Mouse (Mus musculus) fibroblast of lung, adult 2 months (primary cell): ENCODE measurements around the gene Prdx1.
"Not testable (repeated sequence)": the region's sequence is repeated elsewhere in the genome, so short reads cannot be mapped to it uniquely, and the experiment has no call there.

ENCODE experiments used
- DNase-seq: peaks from one replicate; pipeline ENCODE4 v3.0.0-alpha.2; 2011; ENCODE audit warnings: low read depth

Gene Prdx1

DNA sequence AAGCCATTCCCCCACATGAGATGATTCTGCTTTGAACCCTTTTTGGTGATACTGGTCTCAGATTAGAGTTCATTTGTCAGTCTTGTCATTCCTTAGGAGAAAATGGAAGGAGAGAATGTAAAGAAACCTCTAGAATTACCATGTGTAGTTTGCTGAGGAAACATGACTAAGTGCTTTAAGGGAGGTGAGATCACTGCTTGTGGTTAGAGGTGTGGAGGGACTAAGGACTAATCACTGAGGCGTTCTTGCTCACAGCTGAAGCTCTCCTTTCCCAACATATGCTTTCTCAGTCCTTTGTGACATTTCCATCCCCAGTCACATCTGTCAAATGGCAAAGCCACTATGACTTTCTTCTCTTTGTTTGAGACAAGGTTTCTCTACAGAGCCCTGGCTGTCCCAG lies 7.5 kb upstream of the Prdx1 start:
- no peak for DNase-seq

DNA sequence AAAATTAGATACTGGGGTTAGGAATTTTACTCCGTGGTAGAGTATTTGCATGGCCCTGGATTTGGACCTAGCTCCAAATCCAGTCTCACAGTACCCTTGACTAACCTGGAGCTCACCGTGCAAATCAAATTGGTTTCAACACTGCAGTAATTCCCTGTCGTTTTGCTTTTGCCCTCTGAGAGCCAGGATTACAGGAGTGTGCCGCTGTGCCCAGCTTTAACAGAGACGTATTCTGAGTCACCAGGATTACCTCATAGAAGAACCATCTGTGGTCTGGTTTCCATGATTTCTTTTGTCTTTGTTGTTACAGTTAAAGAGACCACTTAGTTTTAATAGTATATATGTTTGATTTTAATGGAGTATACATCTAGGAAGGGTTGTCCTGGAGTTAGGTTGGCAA lies 6.2 kb upstream of the Prdx1 start:
- no peak for DNase-seq

DNA sequence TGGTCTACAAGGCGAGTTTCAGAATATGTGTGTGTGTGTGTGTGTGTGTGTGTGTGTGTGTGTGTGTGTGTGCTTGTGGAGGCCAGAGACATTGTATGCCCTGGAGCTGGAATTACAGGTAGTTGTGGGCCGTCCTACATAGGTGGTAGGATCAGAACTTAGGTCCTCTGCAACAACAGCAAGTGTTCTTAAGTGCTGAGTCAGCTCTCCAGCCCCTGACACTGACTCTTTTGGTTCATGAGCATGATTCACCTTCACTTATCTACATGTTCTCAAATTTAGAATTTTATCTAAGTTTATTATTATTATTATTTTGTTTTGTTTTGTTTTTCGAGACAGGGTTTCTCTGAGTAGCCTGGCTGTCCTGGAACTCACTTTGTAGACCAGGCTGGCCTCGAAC lies 4.8 kb upstream of the Prdx1 start:
- not testable (repeated sequence) for DNase-seq

DNA sequence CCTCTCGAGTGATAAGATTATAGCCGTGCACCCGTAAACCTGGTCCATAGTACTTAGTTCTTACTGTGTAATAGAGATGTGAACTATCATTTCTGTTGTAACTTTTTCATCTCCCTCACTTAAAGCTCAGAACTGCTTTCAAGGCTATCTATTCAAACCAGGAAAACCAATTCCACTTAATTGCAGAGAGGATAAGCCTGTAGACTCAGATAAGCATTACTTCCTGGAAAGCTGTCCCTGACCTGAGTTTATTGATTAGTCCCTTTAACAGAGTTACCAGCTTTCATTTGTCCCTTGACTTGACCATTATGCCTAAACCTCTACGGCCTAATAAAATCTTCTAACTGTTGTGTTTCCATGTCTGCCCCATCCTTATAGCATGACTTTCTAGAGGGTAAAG lies 1.4 kb upstream of the Prdx1 start:
- no peak for DNase-seq

DNA sequence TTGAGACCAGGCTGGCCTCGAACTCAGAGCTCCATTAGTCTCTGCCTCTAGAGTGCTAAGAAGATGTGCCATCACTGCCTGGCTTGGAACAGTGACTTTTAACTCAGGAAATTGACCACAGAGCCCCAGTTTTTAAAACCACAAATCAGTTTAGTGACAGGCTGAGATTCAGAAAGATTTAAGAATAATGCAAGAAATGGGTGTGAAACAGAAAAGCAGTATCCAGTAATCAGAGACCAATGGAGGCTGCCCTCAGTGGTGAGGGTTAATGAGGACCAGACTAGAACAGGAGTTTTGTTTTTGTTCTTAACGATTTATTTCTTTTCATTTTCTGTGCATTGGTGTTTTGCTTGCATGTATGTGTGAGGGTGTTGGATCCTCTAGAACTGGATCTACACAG lies 679 bp upstream of the Prdx1 start:
- DNase-seq, result no peak

DNA sequence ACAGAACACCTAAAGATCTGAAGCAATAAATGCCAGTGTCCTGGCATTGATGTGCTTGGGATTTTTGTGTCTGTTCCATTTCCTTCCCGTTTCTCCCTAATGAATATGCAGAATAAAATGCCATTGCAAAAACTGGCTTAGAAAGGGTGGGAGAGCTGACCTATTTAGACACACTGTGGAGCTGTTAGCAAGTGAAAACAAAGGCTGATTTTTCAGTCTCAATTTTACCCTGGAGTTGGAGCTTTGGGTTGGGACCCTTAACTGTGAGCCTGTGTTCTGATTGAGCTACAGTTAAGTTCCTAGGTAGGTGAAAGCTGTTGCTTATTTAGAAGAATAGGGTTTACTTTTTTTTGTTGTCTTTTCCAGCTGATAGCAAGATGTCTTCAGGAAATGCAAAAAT lies 1.7 kb downstream of the Prdx1 start:
- no peak for DNase-seq

DNA sequence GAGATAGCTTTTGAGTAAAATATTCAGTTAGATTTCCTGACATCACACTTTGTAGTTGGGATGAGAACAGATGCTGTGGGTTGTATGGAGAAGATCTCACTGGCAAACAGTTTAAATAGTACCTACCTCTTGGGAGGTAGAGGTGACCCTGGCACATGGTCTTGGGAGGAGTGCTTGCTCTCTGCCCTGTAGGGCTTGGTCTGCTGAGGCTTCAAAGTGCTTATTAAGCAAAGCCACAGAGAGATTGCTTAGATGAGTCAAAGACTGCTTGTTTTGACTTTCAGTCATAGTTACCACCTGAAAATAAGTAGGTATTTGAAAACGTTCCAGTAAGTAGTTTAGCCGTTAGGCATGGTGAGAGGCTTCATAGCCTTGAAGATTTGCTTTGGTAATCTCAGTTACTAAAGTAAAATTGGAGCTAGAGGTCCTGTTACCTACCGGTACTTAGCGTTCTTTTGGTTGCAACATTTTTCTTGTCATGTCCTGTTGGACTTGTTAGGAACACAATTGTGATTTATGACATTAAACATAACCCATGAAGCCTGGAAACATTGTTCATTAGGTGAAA lies 4.0 kb downstream of the Prdx1 start:
- no peak for DNase-seq

DNA sequence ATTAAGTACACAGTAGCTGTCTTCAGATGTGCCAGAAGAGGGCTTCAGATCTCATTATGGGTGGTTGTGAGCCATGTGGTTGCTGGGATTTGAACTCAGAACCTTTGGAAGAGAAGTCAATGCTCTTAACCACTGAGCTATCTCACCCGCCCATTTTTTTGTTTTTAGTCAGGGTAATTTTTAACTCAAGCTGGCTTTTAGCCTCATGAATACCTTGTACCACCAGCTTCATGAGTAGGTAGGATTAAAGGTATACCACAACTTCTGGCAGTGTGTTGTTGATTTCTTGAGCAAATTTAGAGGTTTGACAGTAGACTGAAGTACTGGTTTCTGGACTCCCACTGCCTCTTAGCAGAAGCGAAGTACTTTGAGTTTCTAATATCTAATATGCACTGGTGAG lies 6.8 kb downstream of the Prdx1 start:
- DNase-seq, result no peak

DNA sequence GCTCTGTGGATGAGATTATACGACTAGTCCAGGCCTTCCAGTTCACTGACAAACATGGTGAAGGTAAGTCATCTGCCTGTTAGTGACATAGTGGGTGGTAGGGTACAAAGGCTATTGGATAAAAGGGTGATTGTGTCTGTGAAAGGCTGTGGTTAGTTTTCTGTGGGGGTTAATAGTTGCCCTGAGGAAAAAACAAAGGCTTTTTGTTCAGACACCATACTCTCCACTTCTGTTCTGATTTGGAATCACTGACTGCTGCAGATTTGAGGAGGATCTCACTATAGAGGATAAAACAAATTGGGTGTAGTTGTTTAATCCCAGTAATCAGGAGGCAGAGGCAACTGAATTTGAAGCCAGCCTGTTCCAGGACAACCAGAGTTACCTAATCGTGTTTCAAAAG lies 8.4 kb downstream of the Prdx1 start:
- DNase-seq, result no peak

DNA sequence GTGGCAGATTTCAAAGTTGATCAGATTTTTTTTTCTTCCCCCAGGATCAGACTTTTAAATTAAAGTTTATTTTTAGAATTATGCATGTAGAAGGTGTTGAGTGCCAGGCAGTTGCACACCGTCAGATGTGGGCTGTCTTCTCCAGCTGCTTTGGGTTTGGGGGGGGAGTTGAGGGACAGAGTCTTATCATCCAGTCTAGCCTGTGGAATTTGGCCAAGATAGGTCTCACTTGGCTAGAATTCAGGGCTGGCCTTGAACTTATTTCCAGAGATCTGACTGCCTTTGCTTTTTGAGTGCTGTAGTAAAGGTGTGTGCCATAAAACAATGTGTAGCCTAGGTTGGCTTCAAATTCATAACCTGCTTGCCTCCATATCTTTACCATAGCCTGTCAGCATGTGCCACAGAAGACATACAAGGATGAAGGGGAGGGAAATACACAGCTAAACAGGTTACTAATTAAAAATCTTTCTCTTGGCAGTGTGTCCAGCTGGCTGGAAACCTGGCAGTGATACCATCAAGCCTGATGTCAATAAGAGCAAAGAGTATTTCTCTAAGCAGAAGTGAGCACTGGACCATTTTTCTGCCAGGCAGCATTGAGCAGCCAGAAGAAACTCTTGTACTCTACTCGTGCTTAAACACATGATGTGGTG lies 13.5 kb downstream of the Prdx1 start:
- no peak for DNase-seq

DNA sequence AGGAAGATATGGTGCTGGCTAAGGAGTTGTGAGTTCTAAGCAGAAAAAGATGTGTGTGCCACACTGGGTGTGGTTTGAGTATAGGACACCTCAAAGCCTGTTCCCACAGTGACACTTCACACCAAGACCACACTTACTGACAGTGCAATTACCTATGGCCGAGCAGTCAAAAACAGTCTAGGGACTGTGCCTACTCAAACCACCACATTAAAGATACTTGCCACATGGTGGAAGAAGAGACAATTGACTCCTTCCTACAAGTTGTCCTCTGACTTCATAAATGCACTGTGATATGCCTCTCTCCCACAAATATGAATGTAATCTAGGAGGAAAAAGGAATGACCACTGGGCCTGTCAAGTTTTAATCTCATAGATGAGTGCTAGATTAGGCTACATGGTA lies 15.6 kb downstream of the Prdx1 start:
- no peak for DNase-seq

DNA sequence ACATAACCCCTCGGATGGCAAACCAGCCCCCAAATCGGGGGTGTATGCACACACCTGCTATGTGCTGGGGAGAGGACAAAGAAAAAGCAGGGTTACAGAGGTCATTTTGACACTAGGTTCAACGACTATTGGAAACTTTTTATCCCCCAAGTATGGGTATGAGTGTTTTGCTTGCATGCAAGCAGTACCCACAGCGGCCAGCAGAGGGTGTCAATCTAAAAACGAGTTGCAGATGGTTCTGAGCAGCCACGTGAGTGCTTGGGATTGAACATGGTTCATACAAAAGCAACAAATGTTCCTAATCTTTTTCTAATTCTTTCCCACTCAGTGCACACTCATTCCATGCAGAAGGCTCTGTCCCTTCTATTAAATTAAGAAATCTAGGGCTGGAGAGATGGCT lies 18.5 kb downstream of the Prdx1 start:
- peak; percentile 49 for DNase-seq

DNA sequence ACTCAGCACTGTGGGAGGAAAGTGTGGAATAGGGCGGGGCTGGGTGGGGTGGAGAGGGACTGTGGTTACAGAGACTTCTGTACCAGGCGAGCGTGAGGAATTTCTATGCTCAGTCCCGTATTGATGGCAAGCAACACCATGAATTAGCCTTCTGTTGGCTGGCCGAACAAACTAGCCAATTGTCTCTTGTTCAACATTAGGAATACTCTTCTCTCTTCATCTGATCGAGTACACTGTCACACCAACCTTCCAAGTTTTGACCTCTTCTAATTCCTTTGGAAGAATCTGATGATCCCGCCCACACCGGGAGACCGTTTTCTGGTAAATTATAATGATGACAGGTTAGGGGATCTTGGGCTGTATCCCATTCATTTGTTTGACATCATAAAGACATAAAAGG lies 22.3 kb downstream of the Prdx1 start:
- DNase-seq, result no peak

DNA sequence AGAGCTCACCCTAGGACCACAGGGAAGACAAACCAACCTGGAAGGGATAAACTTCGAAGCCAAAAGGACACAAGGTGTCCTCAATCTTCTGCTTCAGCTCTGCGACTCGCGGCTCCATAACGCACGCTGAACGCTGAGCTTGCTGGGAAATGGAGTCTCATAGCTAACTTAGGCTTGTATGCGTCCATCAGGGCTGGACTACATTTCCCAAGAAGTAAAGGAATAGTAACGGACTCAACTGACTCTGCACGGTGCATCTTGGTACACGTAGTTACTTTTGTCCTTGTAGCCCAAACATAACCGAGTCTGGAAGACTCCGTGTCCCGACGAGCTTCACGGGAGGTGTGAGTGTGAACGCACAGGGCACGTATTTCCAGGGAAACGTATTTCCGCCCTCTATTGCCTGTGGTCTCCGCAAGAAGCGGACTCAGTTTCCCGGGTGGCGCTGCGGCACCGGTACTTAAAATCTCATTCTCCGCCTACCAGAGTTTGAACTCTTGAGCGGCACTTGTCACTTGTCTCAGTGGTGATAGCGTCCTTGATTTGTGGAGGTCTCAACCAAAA lies 22.9 kb downstream of the Prdx1 start, which contains the start of the genes Mmachc and Ccdc163:
Mmachc (minus strand) TSS at position 206 of the 564 bp plus-strand sequence.
Ccdc163 (plus strand) TSS at position 309 of the 564 bp plus-strand sequence.
- DNase-seq, result peak; percentile 98

DNA sequence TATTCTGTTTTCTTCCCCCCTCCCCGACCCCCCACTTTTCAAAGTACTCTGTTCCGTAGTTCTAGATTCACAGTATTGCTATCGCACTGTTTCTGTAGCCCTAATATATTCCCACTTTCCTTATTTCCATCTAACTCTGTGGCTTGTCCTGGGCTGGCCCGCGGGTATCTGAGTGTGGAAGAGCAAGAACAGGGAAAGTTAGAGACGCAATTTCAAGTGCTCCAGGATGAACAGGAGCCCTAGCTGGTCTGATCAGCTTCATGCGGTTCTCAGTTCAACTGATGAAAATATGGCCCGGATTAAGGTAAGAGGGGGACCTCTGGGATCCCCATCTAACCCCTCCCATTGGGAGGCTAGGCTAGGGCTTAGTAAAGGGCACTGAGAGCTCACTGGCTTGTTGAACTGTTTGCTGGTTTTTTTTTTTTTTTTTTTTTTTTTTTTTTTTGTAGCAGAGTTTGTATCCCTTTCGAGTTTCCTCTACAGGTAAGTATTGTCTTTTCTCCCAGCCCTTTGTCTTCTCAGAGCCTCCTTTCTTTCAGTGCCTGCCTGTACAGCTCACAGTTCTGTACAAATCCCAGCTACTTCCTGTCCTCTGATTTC lies 23.5 kb downstream of the Prdx1 start:
- no peak for DNase-seq

DNA sequence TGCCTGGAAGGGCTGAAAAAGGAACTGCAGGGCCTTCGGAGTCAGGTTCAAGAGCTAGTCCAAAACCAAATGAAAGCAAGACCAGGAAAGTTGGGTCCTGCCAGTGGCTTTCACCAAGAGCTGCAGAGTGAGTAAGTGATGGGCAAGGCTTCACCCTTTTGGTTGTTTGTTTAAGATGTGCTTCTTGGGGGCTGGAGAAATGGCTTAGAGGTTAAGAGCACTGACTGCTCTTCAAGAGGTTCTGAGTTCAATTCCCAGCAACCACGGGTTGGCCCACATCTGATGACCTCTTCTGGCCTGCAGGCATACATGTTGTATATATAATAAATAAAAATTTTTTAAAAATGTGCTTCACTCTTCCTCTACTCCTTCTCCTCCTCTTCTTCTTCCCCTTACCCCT lies 24.8 kb downstream of the Prdx1 start:
- DNase-seq, result no peak

DNA sequence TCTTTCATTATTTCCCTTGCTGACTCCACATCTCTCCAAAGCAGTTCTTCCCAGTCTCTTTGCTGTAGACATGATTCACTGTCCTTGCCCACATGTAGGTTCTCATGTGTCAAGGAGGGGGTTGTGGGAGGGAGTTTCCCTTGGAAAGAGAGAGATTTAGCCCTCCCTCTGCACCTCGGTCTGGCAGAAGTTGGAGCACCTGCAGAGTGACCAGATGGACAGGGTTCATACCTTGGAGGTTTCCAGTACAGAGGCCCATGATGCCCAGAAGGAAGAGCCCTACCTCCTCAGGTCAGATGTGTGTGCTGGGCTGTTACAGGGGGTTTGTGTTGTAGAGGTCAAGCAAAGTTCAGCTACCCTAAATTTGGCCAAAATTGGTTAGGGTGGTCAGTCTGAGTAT lies 27.2 kb downstream of the Prdx1 start:
- DNase-seq, result no peak

DNA sequence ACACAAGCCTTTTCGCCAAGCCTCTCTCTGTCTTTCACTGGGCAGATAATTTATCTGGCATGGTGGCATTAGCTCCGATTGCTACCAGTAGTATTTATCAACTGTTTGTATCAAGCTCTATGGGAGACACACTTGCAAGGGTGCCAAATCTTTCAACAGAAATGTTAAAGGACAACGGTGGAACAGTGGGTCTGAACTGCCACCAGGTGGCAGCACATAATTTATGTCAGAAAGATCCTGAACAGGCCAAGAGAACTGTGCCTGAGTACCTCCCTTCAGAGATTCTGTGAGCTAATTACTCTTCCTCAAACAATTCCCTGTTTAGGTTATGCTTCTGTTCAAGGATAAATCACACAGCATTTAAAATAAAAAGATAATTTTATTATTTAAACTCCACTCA lies 34.1 kb downstream of the Prdx1 start:
- peak; percentile 27 for DNase-seq

DNA sequence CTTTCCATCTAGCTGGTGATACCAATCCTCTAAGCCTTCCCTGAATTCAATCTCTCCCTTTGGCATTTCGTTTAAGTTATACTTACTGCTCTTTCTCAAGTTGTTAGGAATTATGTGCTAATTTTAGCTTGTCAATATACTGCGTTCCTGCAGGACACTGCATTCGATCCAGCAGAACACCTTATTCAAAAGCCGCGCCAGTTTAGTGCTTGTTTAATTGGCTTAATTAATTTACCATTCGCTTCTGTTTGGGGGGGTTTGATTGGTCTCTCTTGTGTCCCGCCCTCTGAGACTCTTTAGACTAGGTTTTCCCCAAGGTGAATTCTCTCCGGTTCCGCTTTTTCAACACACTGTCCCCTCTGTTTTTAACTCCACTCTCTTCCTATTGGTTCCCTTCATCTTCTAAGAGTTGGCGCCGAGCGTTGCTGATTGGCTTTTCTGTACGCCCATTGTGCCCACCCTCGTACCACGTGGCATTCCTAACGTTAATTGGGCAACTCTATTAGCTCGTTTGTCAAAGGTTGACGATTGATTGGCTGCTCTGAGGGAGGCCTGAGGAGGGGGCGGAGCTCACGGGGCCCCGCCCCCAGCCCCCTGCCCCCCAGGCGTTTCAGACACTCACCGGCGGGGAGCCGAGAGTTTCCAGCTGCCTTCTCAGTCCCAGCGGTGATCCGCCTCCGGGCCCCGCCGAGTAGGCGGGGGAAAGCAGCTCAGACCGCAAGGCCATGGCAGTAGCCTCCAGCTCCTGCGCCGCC lies 35.2 kb downstream of the Prdx1 start, which contains the start of gene Tesk2:
Tesk2 (plus strand) TSS at position 606 of the 755 bp plus-strand sequence.
- DNase-seq, result peak; percentile 97

DNA sequence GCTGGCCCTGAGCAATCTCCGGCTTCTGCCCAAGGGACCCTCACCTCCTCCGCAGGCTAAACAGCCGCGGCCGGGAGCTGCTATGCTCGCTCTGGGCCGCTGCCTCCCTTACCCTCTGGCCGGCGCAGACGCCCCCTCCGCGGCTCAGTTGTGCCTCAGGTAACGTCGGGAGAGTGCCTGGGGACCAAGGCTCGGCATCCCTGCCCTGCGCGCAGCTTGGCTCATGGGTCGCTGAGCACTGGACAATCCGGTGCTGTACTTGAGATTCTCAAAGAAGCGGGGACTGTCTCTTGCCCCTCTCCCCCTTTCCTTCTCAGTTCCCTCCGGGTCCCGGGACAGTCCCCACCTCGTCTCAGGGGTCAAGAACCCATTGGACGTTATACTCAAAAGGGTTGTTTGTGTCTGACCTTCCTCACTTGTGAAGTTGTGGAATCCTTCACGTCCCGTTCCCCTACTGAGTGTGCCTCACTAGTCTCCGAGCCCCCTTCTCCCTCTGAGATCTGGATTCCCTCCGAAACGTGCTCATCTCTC lies 35.8 kb downstream of the Prdx1 start:
- no peak for DNase-seq

DNA sequence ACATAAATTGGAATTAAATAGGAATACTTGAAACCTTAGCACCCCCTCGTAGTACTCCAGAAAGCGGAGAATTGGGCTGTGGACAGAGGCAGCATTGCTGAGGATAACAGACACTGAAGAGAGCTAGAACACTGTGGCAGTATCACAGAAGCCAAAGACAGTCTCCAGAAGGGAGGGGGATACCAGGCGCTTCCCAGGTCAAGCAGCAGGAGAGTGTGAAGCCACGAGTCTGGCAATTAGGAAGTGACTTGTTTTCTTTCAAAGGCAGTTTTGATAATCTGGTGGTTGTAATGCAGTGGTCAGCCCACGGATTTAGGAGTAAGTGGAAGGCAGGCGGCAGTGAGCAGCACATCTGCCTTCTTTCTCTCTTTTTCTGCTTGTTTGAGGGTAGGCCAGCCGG lies 36.9 kb downstream of the Prdx1 start:
- DNase-seq, result no peak

DNA sequence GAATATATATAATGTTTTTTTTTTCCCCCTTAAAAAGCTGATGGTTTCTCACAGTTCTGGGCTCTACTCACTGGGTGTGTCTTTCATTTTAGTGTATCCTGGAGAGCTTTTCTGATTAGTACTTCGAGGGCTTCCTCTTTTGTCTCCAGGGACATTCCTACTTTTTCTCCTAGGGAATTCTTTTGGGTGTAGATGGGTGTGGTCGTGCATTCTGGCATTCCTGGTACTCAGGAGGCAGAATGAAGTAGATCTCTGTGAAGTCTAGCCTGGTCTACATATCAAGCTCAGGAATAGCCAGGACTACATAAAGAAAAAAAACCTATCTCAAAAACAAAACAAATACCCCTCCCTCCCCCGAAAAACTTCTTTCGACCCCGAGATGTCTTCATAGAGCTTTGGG lies 40.1 kb downstream of the Prdx1 start:
- no peak for DNase-seq
